Comparison of ENCODE assay signal across 10 mouse cellular contexts in genomic region chr12:54167737-54168136, GRCm38 (mm10). TPM values are rescaled to one million over a fixed set of nuclear protein-coding genes. Genes with fewer than 3 reads are reported as not detected.
A peak's percentile ranks its signal among the peaks of the same experiment; 100 is the strongest.
DNase-seq lines count a peak whose midpoint lies in the region; ATAC-seq and TF ChIP-seq lines count a peak whose summit lies in the region.
"Had no signal": no experiment of that assay in that cellular context is flagged by ENCODE, and none has a peak within 500 bp of the region (broad histone marks: within the 10 kb centered on the region; RNA-seq: fewer than 3 reads in every experiment).

No protein-coding gene starts in this region.

- H3K4me1 ChIP-seq in hindbrain, embryonic 11.5 days (replicated peaks; ENCODE audit: control insufficient read depth, insufficient read depth, low read length) = no peaks in the 10 kb centered on the region
- peaks cover 6% of the 10 kb centered on the region for H3K4me1 ChIP-seq in hindbrain, embryonic 16.5 days (ENCODE audit: control insufficient read depth, insufficient read depth, low read depth, low read length)
- H3K4me1 ChIP-seq in midbrain, postnatal 0 days (ENCODE audit: insufficient read depth, low read length) = peaks cover 7% of the 10 kb centered on the region; the same call in 1 of the 2 replicates
- peaks cover 19% of the 10 kb centered on the region for H3K4me1 ChIP-seq in midbrain, embryonic 13.5 days (replicated peaks)
- H3K4me1 ChIP-seq in forebrain, embryonic 10.5 days = peaks cover 25% of the 10 kb centered on the region

- H3K9me3 ChIP-seq in hindbrain, embryonic 11.5 days (ENCODE audit: control insufficient read depth, low read length) = no peaks in the 10 kb centered on the region
- H3K9me3 ChIP-seq in hindbrain, embryonic 16.5 days (ENCODE audit: control insufficient read depth, low read length) = no peaks in the 10 kb centered on the region
- no peaks in the 10 kb centered on the region for H3K9me3 ChIP-seq in midbrain, postnatal 0 days (ENCODE audit: low read length)
- H3K9me3 ChIP-seq in midbrain, embryonic 13.5 days = no peaks in the 10 kb centered on the region; the same call in 1 of the 2 replicates
- H3K9me3 ChIP-seq in forebrain, embryonic 10.5 days = no peaks in the 10 kb centered on the region
- H3K9me3 ChIP-seq: hindbrain, embryonic 13.5 days; limb, embryonic 12.5 days had no signal

- no peak overlapping the region for H3K9ac ChIP-seq in hindbrain, embryonic 11.5 days (ENCODE audit: low read depth, low read length)
- no peak overlapping the region for H3K9ac ChIP-seq in hindbrain, embryonic 16.5 days (ENCODE audit: low read depth, low read length)
- H3K9ac ChIP-seq in midbrain, postnatal 0 days (replicated peaks; ENCODE audit: low read length, poor library complexity, severe bottlenecking) = no peak overlapping the region
- no peak overlapping the region for H3K9ac ChIP-seq in midbrain, embryonic 13.5 days (replicated peaks)
- H3K9ac ChIP-seq: hindbrain, embryonic 13.5 days; limb, embryonic 12.5 days had no signal

- ATAC-seq in hindbrain, embryonic 11.5 days (ENCODE audit: low FRiP score) = no peak
- no peak for ATAC-seq in hindbrain, embryonic 16.5 days
- no peak for ATAC-seq in midbrain, postnatal 0 days (ENCODE audit: low FRiP score)
- no peak for ATAC-seq in midbrain, embryonic 13.5 days

- 85% methylated on average over 6 of the region's 6 CpGs for WGBS in hindbrain, embryonic 11.5 days
- WGBS in hindbrain, embryonic 16.5 days = 87% methylated on average over 6 of the region's 6 CpGs
- 92% methylated on average over 6 of the region's 6 CpGs for WGBS in midbrain, postnatal 0 days
- 87% methylated on average over 6 of the region's 6 CpGs for WGBS in midbrain, embryonic 13.5 days
- 92% methylated on average over 6 of the region's 6 CpGs for WGBS in forebrain, embryonic 10.5 days

- no peak overlapping the region for H3K4me3 ChIP-seq in hindbrain, embryonic 11.5 days (ENCODE audit: low read depth, low read length)
- H3K4me3 ChIP-seq in hindbrain, embryonic 16.5 days (ENCODE audit: low read length) = no peak overlapping the region
- no peak overlapping the region for H3K4me3 ChIP-seq in midbrain, postnatal 0 days (ENCODE audit: low read depth, low read length)
- H3K4me3 ChIP-seq in midbrain, embryonic 13.5 days (replicated peaks) = no peak overlapping the region
- no peak overlapping the region for H3K4me3 ChIP-seq in forebrain, embryonic 10.5 days
- H3K4me3 ChIP-seq: hindbrain, embryonic 13.5 days; limb, embryonic 12.5 days had no signal

- peak; percentile 27 for DNase-seq in hindbrain, embryonic 11.5 days (ENCODE audit: low spot score)
- no peak for DNase-seq in midbrain, postnatal 0 days (ENCODE audit: low spot score)
- DNase-seq in R1 (ENCODE audit: low read depth, low spot score) = peak; percentile 64
- peak; percentile 48 for DNase-seq in thymus, postnatal 25 days
- no peak for DNase-seq in cerebellum, adult 11 months
- DNase-seq in forebrain, embryonic 10.5 days (ENCODE audit: extremely low spot score, low spot score) = no peak

- no peak overlapping the region for H3K4me2 ChIP-seq in hindbrain, embryonic 11.5 days (replicated peaks; ENCODE audit: low read depth, low read length)
- no peak overlapping the region for H3K4me2 ChIP-seq in hindbrain, embryonic 16.5 days (ENCODE audit: low read length)
- H3K4me2 ChIP-seq in midbrain, postnatal 0 days (ENCODE audit: low read depth, low read length, poor library complexity, severe bottlenecking) = no peak overlapping the region
- no peak overlapping the region for H3K4me2 ChIP-seq in midbrain, embryonic 13.5 days (replicated peaks)
- H3K4me2 ChIP-seq: hindbrain, embryonic 13.5 days; limb, embryonic 12.5 days had no signal

- TF ChIP-seq CTCF in midbrain, postnatal 0 days (IDR thresholded peaks at IDR 0.05) = peak; percentile 50

- no peaks in the 10 kb centered on the region for H3K36me3 ChIP-seq in hindbrain, embryonic 11.5 days (ENCODE audit: control insufficient read depth, insufficient read depth, low read length)
- no peaks in the 10 kb centered on the region for H3K36me3 ChIP-seq in hindbrain, embryonic 16.5 days (ENCODE audit: control insufficient read depth, insufficient read depth, low read length)
- no peaks in the 10 kb centered on the region for H3K36me3 ChIP-seq in midbrain, postnatal 0 days (ENCODE audit: insufficient read depth, low read length)
- H3K36me3 ChIP-seq in midbrain, embryonic 13.5 days = no peaks in the 10 kb centered on the region
- H3K36me3 ChIP-seq in forebrain, embryonic 10.5 days (replicated peaks) = no peaks in the 10 kb centered on the region
- H3K36me3 ChIP-seq: hindbrain, embryonic 13.5 days; limb, embryonic 12.5 days had no signal

- peaks cover 5% of the 10 kb centered on the region; the same call in 1 of the 2 replicates for H3K27me3 ChIP-seq in hindbrain, embryonic 11.5 days (ENCODE audit: control insufficient read depth, insufficient read depth, low read length)
- peaks cover 5% of the 10 kb centered on the region; the same call in 1 of the 2 replicates for H3K27me3 ChIP-seq in hindbrain, embryonic 16.5 days (replicated peaks; ENCODE audit: control insufficient read depth, insufficient read depth, low read length)
- no peaks in the 10 kb centered on the region; the same call in 1 of the 2 replicates for H3K27me3 ChIP-seq in midbrain, postnatal 0 days (ENCODE audit: insufficient read depth, low read length)
- H3K27me3 ChIP-seq in midbrain, embryonic 13.5 days = peaks cover 26% of the 10 kb centered on the region
- H3K27me3 ChIP-seq in forebrain, embryonic 10.5 days (ENCODE audit: poor library complexity, severe bottlenecking) = peaks cover 41% of the 10 kb centered on the region

- no peak overlapping the region for H3K27ac ChIP-seq in hindbrain, embryonic 11.5 days (ENCODE audit: low read depth, low read length)
- no peak overlapping the region for H3K27ac ChIP-seq in hindbrain, embryonic 16.5 days (ENCODE audit: low read depth, low read length)
- H3K27ac ChIP-seq in midbrain, postnatal 0 days (ENCODE audit: low read depth, low read length) = no peak overlapping the region
- H3K27ac ChIP-seq in midbrain, embryonic 13.5 days = no peak overlapping the region
- H3K27ac ChIP-seq in forebrain, embryonic 10.5 days = no peak overlapping the region
- H3K27ac ChIP-seq: hindbrain, embryonic 13.5 days; limb, embryonic 12.5 days had no signal

RNA-seq across cellular contexts. Expression of gene Egln3, which starts 35.9 kb away (rescaled TPM):
- 7.3 and 7.9 TPM in 2 replicates for polyA plus RNA-seq in hindbrain, embryonic 11.5 days (2014; fragmentation: Nextera tagmentation; extraction: Ambion mirVana)
- 7.4 and 7.6 TPM in 2 replicates for polyA plus RNA-seq in hindbrain, embryonic 16.5 days (2015; fragmentation: Nextera tagmentation; extraction: Ambion mirVana)
- total RNA-seq in midbrain, postnatal 0 days (2014; rRNA removed) = 8.0 and 11.2 TPM in 2 replicates
- 3.5 and 3.6 TPM in 2 replicates for polyA plus RNA-seq in midbrain, postnatal 0 days (2015; fragmentation: Nextera tagmentation; extraction: Ambion mirVana)
- 3.9 and 4.0 TPM in 2 replicates for polyA plus RNA-seq in midbrain, embryonic 13.5 days (2015; fragmentation: Nextera tagmentation; extraction: Ambion mirVana)
- polyA plus RNA-seq in forebrain, embryonic 10.5 days (2016; fragmentation: Nextera tagmentation; extraction: Ambion mirVana) = 3.2 and 3.4 TPM in 2 replicates

Comparison
In these comparisons a context has a peak if more than half of its experiments do, and no peak if none do; other contexts are left out.
1. DNase-seq: peak in hindbrain, embryonic 11.5 days (single experiment), R1 (single experiment) and thymus, postnatal 25 days (single experiment); none in midbrain, postnatal 0 days (single experiment), cerebellum, adult 11 months (single experiment) and forebrain, embryonic 10.5 days (single experiment).